In genomic region chr2:164073918-164074578, GRCm38 (mm10) we compare ENCODE assay signal across 8 mouse cellular contexts. TPM values are rescaled to one million over a fixed set of nuclear protein-coding genes. Genes with fewer than 3 reads are reported as not detected.
DNase-seq lines count a peak whose midpoint lies in the region; ATAC-seq and TF ChIP-seq lines count a peak whose summit lies in the region.

No protein-coding gene starts in this region.

- H3K27ac ChIP-seq in forebrain, postnatal 0 days (ENCODE audit: low read depth, low read length), result peak overlapping the region; percentile 75
- H3K27ac ChIP-seq in lung, embryonic 15.5 days, result peak overlapping the region; percentile 70

- peak; percentile 75 for ATAC-seq in G1E (ENCODE audit: extremely low read depth, insufficient number of reproducible peaks, low FRiP score, poor library complexity, severe bottlenecking)
- peak; percentile 91 for ATAC-seq in forebrain, postnatal 0 days
- ATAC-seq in lung, embryonic 15.5 days (ENCODE audit: borderline replicate concordance, extremely low read depth, low FRiP score, low TSS enrichment), result peak; percentile 83; the same call in 1 of the 2 replicates

- peak overlapping the region; percentile 84 for H3K4me3 ChIP-seq in G1E (ENCODE audit: low read depth, low read length)
- peak overlapping the region; percentile 95 for H3K4me3 ChIP-seq in forebrain, postnatal 0 days (ENCODE audit: low read depth, low read length)
- peak overlapping the region; percentile 88 for H3K4me3 ChIP-seq in lung, embryonic 15.5 days

- peaks cover 47% of the 10 kb centered on the region for H3K4me1 ChIP-seq in G1E (ENCODE audit: insufficient read depth, low read depth, low read length)
- H3K4me1 ChIP-seq in forebrain, postnatal 0 days (ENCODE audit: insufficient read depth), result peaks cover 15% of the 10 kb centered on the region
- H3K4me1 ChIP-seq in lung, embryonic 15.5 days, result peaks cover 32% of the 10 kb centered on the region

- peaks cover 24% of the 10 kb centered on the region for H3K36me3 ChIP-seq in G1E (replicated peaks)
- H3K36me3 ChIP-seq in forebrain, postnatal 0 days (ENCODE audit: insufficient read depth), result no peaks in the 10 kb centered on the region
- no peaks in the 10 kb centered on the region for H3K36me3 ChIP-seq in lung, embryonic 15.5 days

- peak overlapping the region; percentile 80 for H3K9ac ChIP-seq in forebrain, postnatal 0 days
- peak overlapping the region; percentile 89 for H3K9ac ChIP-seq in lung, embryonic 15.5 days

- peak; percentile 56; the same call in 1 of the 2 replicates for TF ChIP-seq CTCF in G1E (IDR thresholded peaks at IDR 0.05; ENCODE audit: low read depth, low read length)
- peak; percentile 92 for TF ChIP-seq CTCF in forebrain, postnatal 0 days (IDR thresholded peaks at IDR 0.05; ENCODE audit: low read depth)

- H3K4me2 ChIP-seq in forebrain, postnatal 0 days (ENCODE audit: low read depth), result peak overlapping the region; percentile 67
- H3K4me2 ChIP-seq in lung, embryonic 15.5 days, result peak overlapping the region; percentile 85

- H3K9me3 ChIP-seq in G1E (replicated peaks), result no peaks in the 10 kb centered on the region
- no peaks in the 10 kb centered on the region for H3K9me3 ChIP-seq in forebrain, postnatal 0 days (ENCODE audit: low read length)
- no peaks in the 10 kb centered on the region for H3K9me3 ChIP-seq in lung, embryonic 15.5 days

- peak; percentile 97 for DNase-seq in G1E (ENCODE audit: low spot score)
- DNase-seq in cerebellum, adult 18-20 months, result peak; percentile 98 to 99
- DNase-seq in forebrain, postnatal 0 days, result peak; percentile 98
- DNase-seq in heart, postnatal 4 days, result peak; percentile 99
- peak; percentile 94 to 97 for DNase-seq in layer of hippocampus, adult 8-10 months (ENCODE audit: low spot score in 2 of 2)
- peak; percentile 94 for DNase-seq in ovary, adult 18-20 months (ENCODE audit: low spot score)
- peak; percentile 99 for DNase-seq in thymus, postnatal 0 days (ENCODE audit: low spot score)

- H3K27me3 ChIP-seq in G1E (ENCODE audit: insufficient read depth, low read length), result no peaks in the 10 kb centered on the region
- no peaks in the 10 kb centered on the region for H3K27me3 ChIP-seq in forebrain, postnatal 0 days (ENCODE audit: insufficient read depth, low read length)
- H3K27me3 ChIP-seq in lung, embryonic 15.5 days, result no peaks in the 10 kb centered on the region

- WGBS in forebrain, postnatal 0 days, result under 1% methylated on average over 48 of the region's 48 CpGs
- WGBS in lung, embryonic 15.5 days, result under 1% methylated on average over 48 of the region's 48 CpGs

RNA-seq across cellular contexts. Expression of gene Tomm34, which starts 3.1 kb away (rescaled TPM):
- total RNA-seq in G1E (2014; fragmentation: Nextera tagmentation), result 57.3 and 61.0 TPM in 2 replicates
- total RNA-seq in G1E (2017), result 63.0 and 65.3 TPM in 2 replicates
- polyA plus RNA-seq in G1E (2012), result 36.3 and 48.2 TPM in 2 replicates
- total RNA-seq in forebrain, postnatal 0 days (2014; rRNA removed), result 37.2 and 42.2 TPM in 2 replicates
- polyA plus RNA-seq in forebrain, postnatal 0 days (2015; fragmentation: Nextera tagmentation; extraction: Ambion mirVana), result 49.4 and 54.2 TPM in 2 replicates
- 10 to 100 TPM; 28.0 to 28.7 TPM for total RNA-seq in heart, postnatal 4 days (2021)
- total RNA-seq in layer of hippocampus, adult 8-10 months (2022), result 100 to 1,000 TPM; 108 to 114 (median 109) TPM
- 52.3 and 53.0 TPM in 2 replicates for polyA plus RNA-seq in lung, embryonic 15.5 days (2015; fragmentation: Nextera tagmentation; extraction: Ambion mirVana)
- 80.0 and 80.8 TPM in 2 replicates for polyA plus RNA-seq in thymus, postnatal 0 days (2015; fragmentation: Nextera tagmentation; extraction: Ambion mirVana)

RNA-seq across cellular contexts. Expression of gene Stk4, which starts 3.9 kb away (rescaled TPM):
- total RNA-seq in G1E (2014; fragmentation: Nextera tagmentation) (241 and 247 TPM in 2 replicates), G1E (2017) (214 and 225 TPM in 2 replicates)
- 51.0 and 86.5 TPM in 2 replicates for polyA plus RNA-seq in G1E (2012)
- total RNA-seq in forebrain, postnatal 0 days (2014; rRNA removed), result 33.5 and 36.1 TPM in 2 replicates
- polyA plus RNA-seq in forebrain, postnatal 0 days (2015; fragmentation: Nextera tagmentation; extraction: Ambion mirVana), result 17.4 and 19.3 TPM in 2 replicates
- 10 to 100 TPM; 20.4 to 22.1 TPM for total RNA-seq in heart, postnatal 4 days (2021)
- 10 to 100 TPM; 41.1 to 55.7 (median 46.3) TPM for total RNA-seq in layer of hippocampus, adult 8-10 months (2022)
- 20.3 and 23.2 TPM in 2 replicates for polyA plus RNA-seq in lung, embryonic 15.5 days (2015; fragmentation: Nextera tagmentation; extraction: Ambion mirVana)
- polyA plus RNA-seq in thymus, postnatal 0 days (2015; fragmentation: Nextera tagmentation; extraction: Ambion mirVana), result 67.8 and 68.4 TPM in 2 replicates

RNA-seq across cellular contexts. Expression of gene Pabpc1l, which starts 48.8 kb away (rescaled TPM):
- total RNA-seq in G1E (2014; fragmentation: Nextera tagmentation) (not detected in 2 replicates), G1E (2017) (0.44 TPM in 1 of 2 replicates, not detected in the other)
- polyA plus RNA-seq in G1E (2012), result 0.07 TPM in 1 of 2 replicates, not detected in the other
- total RNA-seq in forebrain, postnatal 0 days (2014; rRNA removed), result 0.71 and 1.1 TPM in 2 replicates
- polyA plus RNA-seq in forebrain, postnatal 0 days (2015; fragmentation: Nextera tagmentation; extraction: Ambion mirVana), result 1.8 and 2.6 TPM in 2 replicates
- total RNA-seq in heart, postnatal 4 days (2021), result 1 to 10 TPM; 1.4 to 1.8 TPM
- 1 to 10 TPM in 1 of 4 experiments, under 1 TPM in 3; 0.45 to 1.5 (median 0.87) TPM for total RNA-seq in layer of hippocampus, adult 8-10 months (2022)
- 1.2 TPM in 2 replicates for polyA plus RNA-seq in lung, embryonic 15.5 days (2015; fragmentation: Nextera tagmentation; extraction: Ambion mirVana)
- polyA plus RNA-seq in thymus, postnatal 0 days (2015; fragmentation: Nextera tagmentation; extraction: Ambion mirVana), result 1.8 and 2.0 TPM in 2 replicates

Comparison
In these comparisons a context has a peak if more than half of its experiments do, and no peak if none do; other contexts are left out.
1. Peak in every context shown above with its lines: DNase-seq, ATAC-seq, H3K4me3 ChIP-seq and H3K27ac ChIP-seq.